Mouse (Mus musculus): ENCODE results near the gene Tcirg1.

- TF ChIP-seq POLR2A (IDR thresholded peaks at IDR 0.05; ENCODE audit: borderline replicate concordance, low read depth, low read length) (no peak), CTCF (IDR thresholded peaks at IDR 0.05; ENCODE audit: low read depth, low read length) (no peak)
These were observed 19.8 kb upstream of the Tcirg1 start for GRCm38 (mm10) chr19:3926685-3927084.
